Mouse (Mus musculus) embryonic facial prominence, embryonic 13.5 days (tissue): ENCODE results near the gene Chmp5. TPM values are rescaled to one million over a fixed set of nuclear protein-coding genes. Genes with fewer than 3 reads are reported as not detected.
"Not testable (repeated sequence)": the region's sequence is repeated elsewhere in the genome, so short reads cannot be mapped to it uniquely, and the experiment has no call there.

Experiments used
- ATAC-seq: fragments of 200-750 bp; cut with Nextera tagmentation; 2 replicates; pipeline ENCODE4 v1.8.0; 2017; ENCODE audit warnings: low read depth; ENCODE audit not compliant: insufficient number of reproducible peaks, insufficient read depth, low FRiP score, low TSS enrichment
- H3K27ac ChIP-seq: fragments of 300-500 bp; sonication (generic); 2 replicates; pipeline ENCODE4 v1.5.1; 2015; ENCODE audit warnings: moderate library complexity, mild to moderate bottlenecking, inconsistent platforms
- H3K27me3 ChIP-seq: fragments of 300-500 bp; sonication (generic); 2 replicates; pipeline ENCODE4 v1.6.1; 2015; ENCODE audit warnings: mild to moderate bottlenecking, inconsistent platforms
- H3K36me3 ChIP-seq: fragments of 300-500 bp; sonication (generic); 2 replicates; pipeline ENCODE4 v1.6.1; 2015; ENCODE audit warnings: mild to moderate bottlenecking, inconsistent platforms
- H3K4me1 ChIP-seq: fragments of 300-500 bp; sonication (generic); 2 replicates; pipeline ENCODE4 v1.6.1; 2015; ENCODE audit warnings: inconsistent platforms
- H3K4me2 ChIP-seq: fragments of 300-500 bp; sonication (generic); 2 replicates; pipeline ENCODE4 v1.6.1; 2015; ENCODE audit warnings: moderate library complexity, mild to moderate bottlenecking, inconsistent platforms
- H3K4me3 ChIP-seq: fragments of 300-500 bp; sonication (generic); 2 replicates; pipeline ENCODE4 v1.5.1; 2015; ENCODE audit warnings: mild to moderate bottlenecking, inconsistent platforms
- H3K9ac ChIP-seq: fragments of 300-500 bp; sonication (generic); 2 replicates; pipeline ENCODE4 v1.6.1; 2015; ENCODE audit warnings: mild to moderate bottlenecking, inconsistent platforms
- H3K9me3 ChIP-seq: fragments of 300-500 bp; sonication (generic); 2 replicates; pipeline ENCODE4 v1.6.1; 2016; ENCODE audit warnings: inconsistent platforms
- WGBS: fragments of 180-500 bp; shearing (Covaris S2); methylation state at CpG from one replicate; pipeline ENCODE4 v1.1.7; 2015; ENCODE audit warnings: mixed read lengths; 5-methylcytosine and 5-hydroxymethylcytosine counted together
- polyA plus RNA-seq: library from polyadenylated mRNA; unstranded; fragments of >200 nt; fragmentation: Nextera tagmentation; extraction: Ambion mirVana; gene quantifications from 2 replicates; pipeline ENCODE4 v1.2.1, GENCODE M21; 2015

Gene Chmp5
- polyA plus RNA-seq, 1 experiment from 2014 or later: 114 TPM

DNA sequence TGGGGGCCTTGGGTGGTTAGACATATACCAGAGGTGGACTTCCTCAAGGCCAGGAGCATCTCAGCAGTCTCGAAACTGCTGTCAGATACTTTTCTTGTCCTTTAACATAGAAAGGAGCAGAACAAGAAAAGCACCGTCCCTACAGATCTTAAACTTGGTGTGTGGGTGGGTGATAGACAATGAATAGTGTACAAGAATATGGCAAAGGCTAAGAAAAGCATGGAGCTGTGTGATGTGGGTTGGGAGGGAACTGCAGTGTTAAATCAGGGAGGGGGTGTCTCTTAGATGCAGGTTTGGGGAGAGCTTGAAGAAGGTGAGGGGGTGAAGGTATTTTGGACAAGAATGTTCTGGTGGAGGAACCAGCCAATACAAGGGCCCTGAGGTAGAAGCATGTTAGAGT lies 27.6 kb upstream of the Chmp5 start:
- Histone ChIP-seq H3K9ac (no peak overlapping the region), H3K9me3 (no peaks in the 10 kb centered on the region), H3K27ac (no peak overlapping the region), H3K27me3 (no peaks in the 10 kb centered on the region), H3K4me1 (no peaks in the 10 kb centered on the region), H3K36me3 (no peaks in the 10 kb centered on the region), H3K4me3 (no peak overlapping the region), H3K4me2 (no peak overlapping the region)
- WGBS: 79% methylated on average over 2 of the region's 2 CpGs
- ATAC-seq: no peak

DNA sequence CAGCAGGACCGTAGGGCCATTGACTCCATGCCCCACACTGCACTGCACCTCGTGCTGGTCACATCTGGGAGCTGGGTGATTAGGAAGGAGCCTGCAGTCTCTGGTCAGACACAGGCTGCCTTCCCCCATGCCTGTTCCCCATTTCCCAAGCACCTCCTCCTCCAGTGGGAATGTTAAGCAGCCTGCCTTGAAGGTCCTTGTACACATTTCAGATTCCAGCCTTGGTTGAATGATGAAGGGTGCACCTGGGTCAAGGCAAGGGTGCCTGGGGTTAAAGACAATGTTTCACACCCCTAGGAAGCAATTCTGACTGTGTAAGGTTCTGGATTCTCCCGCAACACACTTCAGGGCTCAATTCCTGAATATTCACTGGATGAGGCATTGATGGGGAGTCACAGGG lies 26.9 kb upstream of the Chmp5 start:
- Histone ChIP-seq H3K36me3 (no peaks in the 10 kb centered on the region), H3K4me1 (no peaks in the 10 kb centered on the region), H3K4me3 (no peak overlapping the region), H3K27me3 (no peaks in the 10 kb centered on the region), H3K9ac (no peak overlapping the region), H3K4me2 (no peak overlapping the region), H3K27ac (no peak overlapping the region), H3K9me3 (no peaks in the 10 kb centered on the region)
- no peak for ATAC-seq
- WGBS: 56% methylated on average over 3 of the region's 3 CpGs

DNA sequence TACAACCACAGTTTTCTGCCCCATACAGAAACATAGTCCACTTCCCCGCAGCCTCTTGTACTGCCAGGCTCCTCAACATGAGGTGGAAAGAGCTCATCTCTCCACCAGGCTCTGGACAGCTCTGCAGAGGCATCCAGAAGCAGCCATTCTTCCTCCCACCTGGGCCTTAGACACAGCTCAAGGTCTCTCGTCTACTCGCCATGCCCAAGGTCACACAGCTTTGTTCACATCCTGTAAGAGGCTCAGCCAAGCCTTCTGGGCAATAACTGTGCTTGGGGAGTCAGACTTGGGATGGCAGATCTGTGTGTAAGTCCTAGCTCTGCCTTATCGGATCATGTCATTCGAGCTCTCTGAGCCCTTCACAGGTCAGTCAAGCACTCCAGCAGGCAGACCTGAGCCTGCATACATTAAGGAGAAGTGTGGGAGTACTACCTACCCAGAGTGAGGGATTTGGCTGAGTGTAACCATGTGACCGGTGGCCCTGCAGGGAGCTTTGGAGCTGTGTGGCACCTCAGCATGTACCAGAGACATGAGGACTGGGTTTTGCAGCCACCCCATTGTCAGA lies 25.0 kb upstream of the Chmp5 start:
- WGBS: 74% methylated on average over 6 of the region's 6 CpGs
- Histone ChIP-seq H3K9ac (no peak overlapping the region), H3K4me2 (no peak overlapping the region), H3K4me3 (no peak overlapping the region), H3K27me3 (no peaks in the 10 kb centered on the region), H3K27ac (no peak overlapping the region), H3K4me1 (no peaks in the 10 kb centered on the region), H3K9me3 (no peaks in the 10 kb centered on the region), H3K36me3 (no peaks in the 10 kb centered on the region)
- no peak for ATAC-seq

DNA sequence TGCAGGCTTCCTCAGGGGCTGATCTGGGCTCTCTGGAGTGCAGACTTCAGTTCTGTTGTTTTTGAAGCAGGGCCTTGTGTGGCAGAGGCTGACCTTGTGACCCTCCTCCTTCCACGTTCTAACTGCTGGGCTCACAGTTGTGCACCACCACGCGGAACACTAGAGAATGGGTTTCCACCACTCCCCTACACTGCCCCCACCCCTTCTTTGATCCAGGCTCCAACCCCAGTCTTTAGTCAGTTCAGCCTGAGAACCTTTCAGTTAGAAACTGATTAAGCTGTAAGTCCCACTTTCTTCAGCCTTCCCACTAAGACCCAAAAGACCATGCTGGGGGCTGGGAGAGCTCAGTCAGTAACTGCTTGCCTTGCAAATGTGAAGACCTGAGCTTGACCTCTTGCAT lies 22.6 kb upstream of the Chmp5 start:
- Histone ChIP-seq H3K9ac (no peak overlapping the region), H3K4me1 (no peaks in the 10 kb centered on the region), H3K27me3 (no peaks in the 10 kb centered on the region), H3K36me3 (no peaks in the 10 kb centered on the region), H3K9me3 (no peaks in the 10 kb centered on the region), H3K4me2 (no peak overlapping the region), H3K4me3 (no peak overlapping the region), H3K27ac (no peak overlapping the region)
- 45% methylated on average over 3 of the region's 3 CpGs for WGBS
- no peak for ATAC-seq

DNA sequence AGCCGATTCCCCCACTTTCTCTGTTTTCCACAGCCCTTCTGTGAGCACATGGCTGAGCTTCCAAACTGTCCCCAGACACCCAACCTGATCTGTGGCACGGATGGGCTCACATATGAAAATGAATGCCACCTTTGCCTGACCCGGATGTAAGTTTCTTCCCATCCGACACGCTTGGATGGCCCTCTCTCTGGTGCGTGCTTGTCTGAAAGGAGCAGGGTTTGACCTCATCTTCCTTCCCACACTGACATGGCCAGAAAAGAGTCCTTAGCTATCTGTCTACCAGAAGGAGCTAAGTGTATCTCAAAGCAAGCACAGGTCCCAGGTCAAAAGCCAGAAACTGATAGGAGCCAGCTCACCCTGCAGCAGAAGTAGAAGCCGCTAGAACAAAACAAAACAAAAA lies 19.2 kb upstream of the Chmp5 start:
- H3K9me3 ChIP-seq: no peaks in the 10 kb centered on the region
- no peaks in the 10 kb centered on the region for H3K27me3 ChIP-seq
- H3K4me3 ChIP-seq: no peak overlapping the region
- peaks cover 20% of the 10 kb centered on the region for H3K36me3 ChIP-seq
- H3K27ac ChIP-seq: no peak overlapping the region
- H3K9ac ChIP-seq: no peak overlapping the region
- 86% methylated on average over 7 of the region's 7 CpGs for WGBS
- H3K4me1 ChIP-seq: no peaks in the 10 kb centered on the region
- no peak for ATAC-seq
- H3K4me2 ChIP-seq: no peak overlapping the region

DNA sequence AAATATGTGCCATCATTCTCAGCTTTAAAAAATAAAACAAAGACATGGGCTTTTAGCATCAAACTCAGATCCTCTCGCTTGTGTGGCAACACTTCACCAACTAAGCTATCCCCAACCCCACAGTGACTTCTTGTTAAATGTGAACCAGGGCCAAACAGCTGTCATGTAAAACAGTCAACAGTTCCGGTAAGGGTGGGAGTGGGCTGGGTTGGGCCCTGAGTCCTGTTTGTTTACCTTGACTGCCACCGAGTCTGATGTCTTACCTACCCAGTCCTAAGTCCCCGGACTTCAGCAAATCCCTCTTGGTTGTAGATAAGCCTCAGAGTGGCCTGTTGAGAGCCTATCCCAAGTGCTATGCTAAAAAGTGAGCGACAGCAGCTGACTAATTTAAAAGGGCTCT lies 14.5 kb upstream of the Chmp5 start:
- no peak overlapping the region for H3K27ac ChIP-seq
- no peaks in the 10 kb centered on the region for H3K4me1 ChIP-seq
- H3K36me3 ChIP-seq: peaks cover 63% of the 10 kb centered on the region
- no peak overlapping the region for H3K9ac ChIP-seq
- H3K4me3 ChIP-seq: no peak overlapping the region
- no peaks in the 10 kb centered on the region for H3K9me3 ChIP-seq
- no peak for ATAC-seq
- WGBS: 92% methylated on average over 5 of the region's 5 CpGs
- H3K4me2 ChIP-seq: no peak overlapping the region
- H3K27me3 ChIP-seq: no peaks in the 10 kb centered on the region

DNA sequence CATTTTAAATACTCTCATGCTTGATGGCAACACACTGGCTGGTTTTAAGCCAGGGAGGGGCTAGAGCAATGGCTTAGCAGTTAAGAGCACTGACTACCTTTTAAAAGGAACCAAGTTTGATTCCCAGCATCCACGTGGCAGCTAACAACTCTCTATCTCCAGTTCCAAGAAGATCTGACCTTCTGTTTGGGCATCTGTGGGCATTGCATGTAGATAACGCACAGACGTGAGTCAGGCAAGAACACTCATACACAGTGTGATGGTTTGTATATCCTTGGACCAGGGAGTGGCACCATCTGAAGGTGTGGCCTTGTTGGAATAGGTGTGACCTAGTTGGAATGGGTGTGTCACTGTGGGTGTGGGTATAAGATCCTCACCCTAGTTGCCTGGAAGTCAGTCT lies 13.8 kb upstream of the Chmp5 start:
- not testable (repeated sequence) for H3K4me2 ChIP-seq, ATAC-seq, H3K9ac ChIP-seq, H3K27ac ChIP-seq, H3K4me3 ChIP-seq, H3K9me3 ChIP-seq, H3K27me3 ChIP-seq, H3K4me1 ChIP-seq
- WGBS: 94% methylated on average over 3 of the region's 3 CpGs
- H3K36me3 ChIP-seq: peaks cover 70% of the 10 kb centered on the region

DNA sequence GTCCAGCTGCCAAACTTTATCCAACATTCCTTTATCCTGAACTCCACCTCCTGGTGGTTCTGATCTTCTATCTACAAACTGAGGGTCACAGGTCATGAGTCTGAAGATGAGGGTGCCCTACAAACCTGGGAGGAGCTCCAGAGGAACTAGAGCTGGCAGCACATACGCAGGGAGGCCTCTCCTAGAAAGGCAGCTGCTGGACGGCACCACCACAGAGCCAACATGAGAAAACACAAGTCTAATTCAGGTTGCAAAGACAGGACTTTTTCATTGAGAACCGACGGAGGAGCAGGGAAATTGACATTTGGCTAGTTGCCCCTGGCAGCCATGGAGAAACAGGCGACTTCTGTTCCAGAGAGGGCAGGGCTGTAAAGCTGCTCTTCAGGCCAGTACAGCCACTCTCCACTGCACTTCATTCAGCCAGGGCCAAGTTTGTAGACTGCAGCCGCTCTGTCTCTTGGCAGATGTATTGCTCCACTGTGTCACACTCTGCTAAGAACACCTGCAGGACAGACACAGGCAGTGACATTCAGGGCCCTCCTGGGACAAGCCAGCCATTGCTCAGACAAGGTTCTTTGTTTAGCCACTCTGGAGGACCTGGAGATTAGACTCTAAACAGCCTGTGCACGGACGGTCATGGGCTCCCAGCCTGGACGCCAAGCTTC lies 11.9 kb upstream of the Chmp5 start:
- Histone ChIP-seq H3K27ac (peak overlapping the region; percentile 16; the same call in 1 of the 2 replicates), H3K27me3 (no peaks in the 10 kb centered on the region), H3K4me3 (no peak overlapping the region), H3K36me3 (peaks cover 89% of the 10 kb centered on the region), H3K4me2 (no peak overlapping the region), H3K4me1 (no peaks in the 10 kb centered on the region), H3K9ac (no peak overlapping the region), H3K9me3 (0 out of 2 replicates have a peak, but pooled peaks cover 3% of the 10 kb centered on the region)
- 89% methylated on average over 9 of the region's 9 CpGs for WGBS
- ATAC-seq: no peak

DNA sequence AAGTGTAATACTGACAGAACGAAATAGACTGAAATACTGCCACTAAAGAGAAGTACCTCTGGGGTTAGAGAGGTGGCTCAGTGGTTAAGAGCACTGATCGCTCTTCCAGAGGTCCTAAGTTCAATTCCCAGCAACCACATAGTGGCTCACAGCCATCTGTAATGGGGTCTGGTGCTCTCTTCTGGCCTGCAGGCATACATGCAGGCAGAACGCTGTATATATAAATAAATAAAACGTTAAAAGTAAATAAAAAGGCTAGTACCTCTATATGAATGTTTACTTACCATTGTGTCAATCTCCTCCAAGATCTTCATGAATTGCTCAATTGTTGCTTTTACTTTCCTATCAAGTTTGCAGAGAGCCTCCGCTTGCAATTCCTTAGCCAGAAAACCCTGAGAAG lies 9.4 kb upstream of the Chmp5 start:
- no peaks in the 10 kb centered on the region for H3K27me3 ChIP-seq
- 93% methylated on average over 5 of the region's 5 CpGs for WGBS
- H3K4me2 ChIP-seq: no peak overlapping the region
- H3K36me3 ChIP-seq: peaks cover 95% of the 10 kb centered on the region
- H3K9ac ChIP-seq: no peak overlapping the region
- no peak overlapping the region for H3K27ac ChIP-seq
- 0 out of 2 replicates have a peak, but pooled peaks cover 3% of the 10 kb centered on the region for H3K9me3 ChIP-seq
- no peak for ATAC-seq
- no peaks in the 10 kb centered on the region for H3K4me1 ChIP-seq
- no peak overlapping the region for H3K4me3 ChIP-seq

DNA sequence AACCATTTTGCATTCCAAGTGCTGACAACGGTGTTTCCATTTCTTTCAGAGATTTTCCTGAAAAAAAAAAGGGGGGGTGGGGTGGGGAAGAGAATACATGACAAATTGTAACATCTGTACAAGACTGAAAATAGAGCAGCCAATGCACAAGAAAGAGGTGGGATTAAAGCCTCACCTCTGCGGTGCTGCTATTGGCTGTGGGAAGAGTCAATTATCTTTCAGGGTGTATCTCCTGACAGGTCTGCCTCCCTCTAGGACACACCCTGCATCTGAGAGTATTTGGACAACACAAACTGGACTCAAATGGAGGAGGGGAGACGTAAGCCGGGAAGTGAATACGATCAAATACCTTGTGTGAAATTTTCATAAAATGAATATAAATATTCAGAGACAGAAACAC lies 4.6 kb upstream of the Chmp5 start:
- H3K27ac ChIP-seq: no peak overlapping the region
- no peaks in the 10 kb centered on the region for H3K27me3 ChIP-seq
- H3K9ac ChIP-seq: no peak overlapping the region
- no peak overlapping the region for H3K4me2 ChIP-seq
- 96% methylated on average over 5 of the region's 5 CpGs for WGBS
- 0 out of 2 replicates have a peak, but pooled peaks cover 3% of the 10 kb centered on the region for H3K9me3 ChIP-seq
- ATAC-seq: no peak
- H3K4me3 ChIP-seq: no peak overlapping the region
- peaks cover 16% of the 10 kb centered on the region for H3K4me1 ChIP-seq
- H3K36me3 ChIP-seq: peaks cover 71% of the 10 kb centered on the region

DNA sequence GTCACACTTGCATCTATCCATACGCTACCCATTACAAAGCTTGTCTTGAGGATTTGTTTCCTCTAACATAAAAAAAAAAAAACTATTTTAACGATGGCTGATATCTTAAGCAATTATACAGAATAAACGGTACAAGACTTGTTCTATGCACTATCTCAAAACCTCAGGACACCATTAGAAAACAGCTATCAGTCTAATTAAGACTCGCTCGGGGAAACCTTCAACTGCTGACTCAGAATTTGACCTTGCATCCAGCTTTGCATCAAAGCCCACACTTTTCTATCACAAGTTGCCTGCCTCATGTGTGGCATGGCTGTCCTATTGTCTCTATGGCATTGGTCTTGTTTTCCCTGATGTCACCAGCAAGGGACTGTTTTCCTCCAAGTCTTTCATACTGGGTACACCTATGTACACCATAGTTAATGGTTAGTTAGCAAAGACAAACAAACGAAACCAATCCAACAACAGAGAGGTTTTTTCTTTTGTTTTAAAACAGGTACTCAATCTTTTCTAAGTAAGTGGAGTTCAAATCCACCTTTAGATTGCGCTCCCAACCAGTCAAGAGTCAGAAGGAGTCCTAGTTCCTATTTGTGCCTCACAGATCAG lies 1.6 kb upstream of the Chmp5 start:
- Histone ChIP-seq H3K36me3 (peaks cover 54% of the 10 kb centered on the region), H3K27me3 (no peaks in the 10 kb centered on the region), H3K27ac (no peak overlapping the region), H3K4me1 (peaks cover 25% of the 10 kb centered on the region), H3K4me2 (peak overlapping the region; percentile 70), H3K9ac (peak overlapping the region; percentile 90), H3K9me3 (no peaks in the 10 kb centered on the region), H3K4me3 (peak overlapping the region; percentile 90)
- no peak for ATAC-seq
- WGBS: 85% methylated on average over 7 of the region's 7 CpGs

DNA sequence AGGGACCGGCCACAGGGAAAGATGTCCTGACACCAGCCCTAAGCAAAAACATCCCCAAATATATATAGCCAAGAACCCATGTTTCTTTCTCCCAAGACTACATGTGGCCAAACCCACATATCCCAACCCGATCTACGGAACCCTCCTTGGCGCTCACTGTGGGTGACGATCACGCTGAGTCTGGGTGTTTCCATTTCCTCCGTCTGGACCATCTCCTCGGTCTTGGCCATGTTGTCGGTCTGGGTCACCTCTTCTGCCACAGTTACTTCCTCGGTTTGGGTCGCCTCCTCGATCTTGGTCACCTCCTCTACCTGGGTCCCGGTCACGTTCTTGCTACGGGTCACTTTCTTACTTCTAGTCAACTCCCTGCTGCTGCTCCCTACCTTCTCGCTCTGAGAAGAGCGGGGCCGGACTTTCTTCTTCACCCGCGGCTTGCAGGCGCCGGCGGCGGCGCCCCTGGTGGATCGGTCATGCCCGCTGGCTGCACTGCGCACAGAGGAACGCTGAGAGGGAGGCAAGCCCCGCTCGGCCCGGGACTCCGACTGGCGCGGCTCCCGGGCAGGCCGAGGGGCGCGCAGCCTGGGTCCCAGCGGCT lies 545 bp upstream of the Chmp5 start:
- Histone ChIP-seq H3K27ac (peak overlapping the region; percentile 83), H3K27me3 (no peaks in the 10 kb centered on the region), H3K4me1 (peaks cover 25% of the 10 kb centered on the region), H3K36me3 (peaks cover 52% of the 10 kb centered on the region), H3K9me3 (no peaks in the 10 kb centered on the region), H3K4me3 (peak overlapping the region; percentile 90), H3K9ac (peak overlapping the region; percentile 90), H3K4me2 (peak overlapping the region; percentile 70)
- ATAC-seq: no peak
- under 1% methylated on average over 40 of the region's 40 CpGs for WGBS
